In genomic region chr12:76240670-76241069, GRCm38 (mm10) we compare ENCODE assay signal across 22 mouse cellular contexts. TPM values are rescaled to one million over a fixed set of nuclear protein-coding genes. Genes with fewer than 3 reads are reported as not detected.
"Had no signal": no experiment of that assay in that cellular context is flagged by ENCODE, and none has a peak within 500 bp of the region (broad histone marks: within the 10 kb centered on the region; RNA-seq: fewer than 3 reads in every experiment).

No protein-coding gene starts in this region.

- H3K4me1 ChIP-seq: midbrain, embryonic 12.5 days; neural tube, embryonic 13.5 days had no signal

- ATAC-seq: lung, postnatal 0 days; midbrain, embryonic 16.5 days had no signal

- H3K36me3 ChIP-seq: midbrain, embryonic 12.5 days; neural tube, embryonic 13.5 days had no signal

- H3K4me3 ChIP-seq: layer of hippocampus, adult 2 months; megakaryocyte, embryonic 14.5 days; midbrain, embryonic 12.5 days; neural tube, embryonic 13.5 days had no signal

- H3K27ac ChIP-seq: kidney, postnatal 0 days; layer of hippocampus, adult 2 months; midbrain, embryonic 12.5 days; neural tube, embryonic 13.5 days had no signal

- DNase-seq: kidney, adult 11 months; kidney, adult 9 months; kidney, postnatal 36 days; left cerebral cortex, postnatal 4 days; lung, adult 2 months; lung, postnatal 4 days; right cerebral cortex, adult 18-20 months; right cerebral cortex, postnatal 25 days; thymus, postnatal 4 days had no signal

- H3K4me2 ChIP-seq: midbrain, embryonic 12.5 days; neural tube, embryonic 13.5 days had no signal

- H3K27me3 ChIP-seq: midbrain, embryonic 12.5 days; neural tube, embryonic 13.5 days had no signal

- H3K9me3 ChIP-seq: megakaryocyte, embryonic 14.5 days; midbrain, embryonic 12.5 days; neural tube, embryonic 13.5 days had no signal

- H3K9ac ChIP-seq: midbrain, embryonic 12.5 days; neural tube, embryonic 13.5 days had no signal

RNA-seq across cellular contexts. Expression of gene Tex21, which starts 5.9 kb away (rescaled TPM):
- total RNA-seq: layer of hippocampus, adult 2 months; layer of hippocampus, postnatal 14 days; left cerebral cortex, adult 18-20 months; left cerebral cortex, postnatal 10 days; left cerebral cortex, postnatal 4 days had no signal
- polyA plus RNA-seq: intestine, embryonic 14.5 days; lung, adult 2 months; lung, postnatal 0 days; midbrain, embryonic 12.5 days; midbrain, embryonic 16.5 days; neural tube, embryonic 13.5 days; small intestine, adult 2 months; stomach, embryonic 16.5 days had no signal
